Mouse (Mus musculus): ENCODE results near the gene Epop.

Gene Epop

DNA sequence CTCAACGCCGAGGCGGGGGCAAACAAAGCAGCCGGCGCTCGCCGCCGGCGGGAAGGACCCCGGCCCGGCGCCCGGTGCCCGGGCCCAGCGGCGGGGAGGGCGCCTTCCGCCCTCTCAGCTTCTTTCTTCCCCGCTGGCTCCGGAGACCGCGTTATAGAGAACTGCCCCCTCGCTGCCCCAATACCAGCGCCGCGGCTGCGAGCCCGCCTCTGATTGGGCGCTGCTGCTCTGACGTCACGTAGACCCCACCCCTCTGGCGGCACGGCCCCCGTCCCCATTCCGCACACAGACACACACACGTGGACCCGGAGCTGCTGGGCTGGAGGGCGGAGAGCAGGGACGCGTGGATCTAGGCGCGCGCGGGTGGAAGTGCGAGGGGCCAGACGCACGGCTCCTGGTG, at the start of gene Epop:
Gene Epop (minus strand): TSS at position 127 of the 400 bp plus-strand sequence.
- DNase-seq (ENCODE audit: extremely low spot score, low read depth, low spot score): no peak

DNA sequence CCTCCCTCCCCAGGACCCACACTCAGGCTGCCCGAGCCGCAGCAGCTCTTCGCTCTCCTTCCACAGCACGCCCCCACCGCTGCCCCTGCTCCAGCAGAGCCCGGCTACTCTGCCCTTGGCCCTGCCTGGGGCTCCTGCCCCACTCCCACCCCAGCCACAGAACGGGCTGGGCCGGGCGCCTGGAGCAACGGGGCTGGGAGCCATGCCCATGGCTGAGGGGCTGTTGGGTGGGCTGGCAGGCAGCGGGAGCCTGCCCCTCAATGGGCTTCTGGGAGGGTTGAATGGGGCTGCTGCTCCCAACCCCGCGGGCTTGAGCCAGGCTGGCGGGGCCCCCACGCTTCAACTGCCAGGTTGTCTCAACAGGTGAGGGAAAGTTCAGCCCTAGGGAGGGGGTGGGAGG, 48.8 kb upstream of the Epop start:
- no peak for DNase-seq (ENCODE audit: extremely low spot score, low read depth, low spot score)

DNA sequence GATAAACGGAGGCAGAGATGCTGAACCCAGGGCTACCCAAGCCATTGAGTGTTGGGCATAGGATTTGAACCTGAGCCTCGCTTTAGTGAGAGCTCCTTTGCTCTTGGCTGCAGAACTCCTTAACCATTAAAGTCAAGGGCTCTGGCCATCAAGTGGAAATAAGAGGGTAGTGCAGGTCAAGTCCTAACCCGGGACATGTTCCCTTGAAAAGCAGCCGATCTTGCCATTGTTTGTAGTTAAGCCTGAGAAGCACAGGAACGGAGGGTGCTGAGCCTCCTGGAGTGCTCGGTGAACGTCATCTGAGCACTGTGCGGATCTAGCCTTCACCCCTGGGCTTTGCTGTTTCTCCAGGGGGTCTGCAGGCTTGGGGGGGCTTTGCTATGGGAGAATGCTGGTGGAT, 48.3 kb upstream of the Epop start:
- no peak for DNase-seq (ENCODE audit: extremely low spot score, low read depth, low spot score)

DNA sequence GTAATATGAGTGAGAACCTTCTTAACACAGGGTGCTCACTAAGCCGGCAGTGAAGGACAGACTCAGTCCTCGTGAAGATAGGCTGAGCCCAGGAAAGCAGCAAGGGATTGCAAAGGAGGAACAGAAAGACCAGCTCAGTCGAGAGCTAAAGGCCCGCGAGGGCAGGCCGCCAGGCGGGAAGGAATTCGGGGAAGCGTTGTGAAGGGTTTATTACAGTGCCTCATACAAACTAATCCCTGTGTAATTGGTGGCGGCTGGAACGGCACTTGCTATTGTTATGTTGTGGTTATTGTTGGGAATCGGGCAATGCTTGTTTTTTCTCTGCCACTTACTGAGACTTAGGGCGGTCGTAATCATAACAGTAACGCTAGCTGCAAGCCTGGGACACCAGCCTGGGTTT, 47.9 kb upstream of the Epop start:
- no peak for DNase-seq (ENCODE audit: extremely low spot score, low read depth, low spot score)

DNA sequence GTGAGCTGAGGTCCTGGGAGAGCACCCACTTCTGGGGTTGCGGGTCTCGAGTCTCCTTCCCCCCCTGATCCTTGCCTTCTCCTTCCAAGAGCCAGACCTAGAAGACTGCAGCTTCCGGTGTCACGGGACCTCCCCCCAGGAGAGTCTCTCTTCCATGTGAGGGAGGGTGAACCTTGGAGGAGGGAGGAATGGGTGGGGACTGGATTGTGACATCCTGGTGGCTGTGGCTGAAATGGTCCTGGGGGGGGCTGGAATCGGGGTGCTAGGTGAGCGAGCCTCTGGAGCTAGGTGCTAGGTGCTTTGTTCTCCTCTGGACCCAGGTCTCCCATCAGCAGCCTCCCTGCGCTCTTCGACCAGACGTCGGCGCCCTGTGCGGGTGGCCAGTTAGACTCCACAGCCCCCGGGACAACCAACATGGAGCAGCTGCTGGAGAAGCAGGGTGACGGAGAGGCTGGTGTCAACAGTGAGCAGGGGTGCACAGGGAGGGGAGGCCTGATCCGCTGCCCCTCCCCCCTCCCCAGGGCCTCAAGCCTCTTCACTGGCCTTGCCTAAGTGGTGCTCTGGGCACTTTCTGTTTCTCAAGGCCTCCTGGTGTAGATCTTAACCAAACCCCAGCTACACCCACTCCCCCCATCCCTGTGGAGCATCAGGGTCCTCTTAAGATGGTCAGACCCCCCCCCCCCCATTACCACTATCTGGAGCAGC, 46.7 kb upstream of the Epop start:
- no peak for DNase-seq (ENCODE audit: extremely low spot score, low read depth, low spot score)

DNA sequence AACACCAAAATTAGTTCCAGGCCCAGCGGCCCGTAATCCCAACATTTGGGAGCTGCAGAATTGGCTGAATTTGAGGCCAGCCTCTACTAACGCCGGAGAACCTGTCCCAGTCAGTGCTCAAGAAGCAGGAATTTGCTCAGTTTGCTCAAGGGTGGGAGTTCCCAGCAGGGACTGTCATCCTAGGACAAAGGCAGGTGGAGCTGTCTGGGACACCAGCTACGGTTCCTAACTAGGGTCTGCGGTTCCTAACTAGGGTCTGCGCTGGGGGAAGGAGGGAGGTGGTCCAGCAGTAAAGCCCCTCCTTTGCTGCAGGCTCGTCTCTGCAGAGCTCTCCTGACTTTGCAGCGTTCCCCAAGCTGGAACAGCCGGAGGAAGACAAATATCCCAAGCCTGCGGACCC, 43.6 kb upstream of the Epop start:
- DNase-seq (ENCODE audit: extremely low spot score, low read depth, low spot score): no peak

DNA sequence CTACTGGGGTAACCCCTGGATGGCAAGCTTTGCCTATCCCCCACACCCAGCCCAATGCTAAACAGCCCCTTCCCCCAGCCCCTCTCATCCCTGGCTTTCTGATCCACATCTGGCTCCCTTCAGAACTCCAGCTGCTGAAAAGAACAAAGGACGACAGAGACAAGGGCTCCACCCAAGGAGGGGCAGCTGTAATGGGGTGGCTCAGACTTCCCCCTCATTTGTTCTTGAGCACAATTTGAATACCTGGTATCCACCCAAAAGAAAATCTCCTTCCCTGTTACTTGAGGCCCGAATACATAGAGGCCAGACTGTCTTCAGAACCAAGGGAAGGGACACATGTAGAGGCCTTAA, 41.6 kb upstream of the Epop start:
- no peak for DNase-seq (ENCODE audit: extremely low spot score, low read depth, low spot score)

DNA sequence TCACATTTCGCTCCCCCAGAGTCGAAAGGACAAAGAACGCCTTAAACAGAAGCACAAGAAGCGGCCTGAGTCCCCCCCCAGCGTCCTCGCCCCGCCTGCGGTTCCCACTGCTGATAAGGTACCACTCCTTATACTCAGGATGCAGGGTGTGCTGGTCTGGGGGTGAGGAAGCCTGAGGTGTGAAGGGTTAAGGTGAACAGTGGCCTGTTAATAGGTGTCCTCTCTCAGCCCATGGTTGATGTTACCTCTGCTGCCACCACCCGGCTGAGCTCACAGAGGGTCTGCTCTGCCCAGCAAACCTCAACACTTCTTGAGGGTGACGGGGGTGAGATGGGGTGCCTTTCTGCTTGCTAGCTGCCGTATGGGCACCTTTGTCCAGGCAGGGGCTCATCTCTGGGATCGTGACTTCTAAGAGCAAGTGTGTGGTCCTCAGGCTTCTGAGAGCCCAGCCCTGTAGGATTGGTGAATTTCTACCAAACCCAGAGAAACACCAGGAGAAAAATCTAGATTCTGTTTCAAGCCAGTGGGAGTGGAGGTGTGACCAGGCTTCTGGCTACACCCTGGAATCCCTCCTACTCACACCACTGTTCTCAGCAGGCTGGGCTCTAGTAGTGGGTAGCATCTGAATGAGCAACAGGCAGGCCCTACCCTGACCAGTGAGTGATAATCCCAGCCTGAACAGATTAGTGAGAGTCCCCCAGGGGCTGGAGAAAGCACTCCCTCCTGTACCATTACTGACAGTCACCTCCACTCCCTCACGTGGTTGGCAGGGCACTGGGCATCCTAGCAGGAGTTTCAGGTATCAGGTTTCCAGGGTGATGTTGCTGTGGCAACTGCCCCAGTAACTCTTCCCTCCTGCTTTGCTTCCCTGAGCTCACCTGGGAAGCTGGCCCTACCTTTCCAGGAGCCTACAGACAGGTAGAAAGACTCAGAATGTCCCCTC, 41.0 kb upstream of the Epop start:
- no peak for DNase-seq (ENCODE audit: extremely low spot score, low read depth, low spot score)

DNA sequence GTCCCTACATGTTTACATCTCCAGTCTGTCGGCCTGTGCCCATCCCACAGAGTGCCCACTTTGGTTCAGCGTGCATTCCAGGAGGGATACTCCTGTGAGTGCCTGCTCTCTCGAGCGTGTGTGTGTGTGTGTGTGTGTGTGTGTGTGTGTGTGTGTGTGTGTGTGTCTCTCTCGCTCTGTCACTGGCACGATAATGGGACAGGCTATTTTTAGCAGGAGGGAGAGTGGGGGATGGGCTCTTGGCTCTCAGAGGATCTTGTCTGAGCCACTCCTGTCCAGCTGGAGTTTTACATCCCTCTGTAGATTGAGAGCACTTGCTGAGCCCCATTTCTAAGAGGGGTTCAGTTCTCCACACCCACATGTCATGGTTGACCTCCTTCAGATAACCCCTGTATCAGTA, 40.3 kb upstream of the Epop start:
- no peak for DNase-seq (ENCODE audit: extremely low spot score, low read depth, low spot score)

DNA sequence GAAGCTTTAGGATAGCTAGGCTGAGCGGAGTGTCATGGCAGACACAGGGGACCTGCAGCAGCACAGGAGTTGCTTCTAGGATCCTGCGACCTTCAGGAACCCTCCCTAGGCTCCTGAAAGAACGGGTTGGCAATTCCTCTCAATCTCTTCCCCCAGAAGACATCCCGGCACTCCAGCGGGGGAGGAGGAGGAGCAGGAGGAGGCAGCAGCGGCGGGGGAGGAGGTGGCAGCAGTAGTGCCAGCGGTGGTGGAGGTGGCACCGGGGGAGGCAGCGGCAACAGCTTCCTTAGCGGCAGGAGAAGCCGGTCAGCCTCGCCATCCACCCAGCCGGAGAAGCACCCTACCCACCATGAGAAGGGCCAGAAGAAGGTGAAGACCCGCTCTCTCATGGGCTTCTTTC, 39.8 kb upstream of the Epop start:
- DNase-seq (ENCODE audit: extremely low spot score, low read depth, low spot score): no peak

DNA sequence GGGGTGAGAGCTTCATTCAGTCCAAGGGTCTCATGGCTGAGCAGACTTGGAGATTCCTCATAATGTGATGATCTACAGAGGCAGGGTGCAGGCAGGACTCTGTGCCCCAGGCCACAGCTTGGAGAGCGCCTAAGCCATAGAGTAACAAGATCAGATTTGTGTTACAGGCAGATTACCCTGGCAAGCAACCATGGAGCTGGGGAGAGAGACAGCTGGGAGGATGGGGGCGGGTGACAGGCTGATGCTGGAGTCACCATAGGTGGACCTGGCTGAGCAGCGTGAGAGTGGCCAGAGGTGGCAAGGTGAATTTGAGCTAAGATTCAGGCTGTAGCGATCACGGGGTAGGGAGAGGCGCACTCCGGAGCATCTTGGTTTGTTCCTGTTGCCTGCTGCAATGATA, 38.7 kb upstream of the Epop start:
- DNase-seq (ENCODE audit: extremely low spot score, low read depth, low spot score): no peak

DNA sequence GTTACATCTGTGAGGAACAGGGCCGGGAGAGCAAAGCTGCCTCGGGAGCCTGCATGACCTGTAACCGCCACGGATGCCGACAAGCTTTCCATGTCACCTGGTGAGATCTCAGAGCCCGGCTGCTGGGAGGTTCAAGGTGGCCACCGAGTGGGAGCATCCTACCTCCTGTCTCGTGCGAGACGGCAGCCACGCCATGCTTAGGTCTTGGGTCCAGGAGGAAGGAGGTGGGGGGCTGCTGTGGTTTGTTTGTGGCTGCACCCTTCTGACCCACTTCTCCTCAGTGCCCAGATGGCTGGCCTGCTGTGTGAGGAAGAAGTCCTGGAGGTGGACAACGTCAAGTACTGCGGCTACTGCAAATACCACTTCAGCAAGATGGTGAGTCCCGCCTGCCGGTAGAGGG, 37.3 kb upstream of the Epop start:
- no peak for DNase-seq (ENCODE audit: extremely low spot score, low read depth, low spot score)

DNA sequence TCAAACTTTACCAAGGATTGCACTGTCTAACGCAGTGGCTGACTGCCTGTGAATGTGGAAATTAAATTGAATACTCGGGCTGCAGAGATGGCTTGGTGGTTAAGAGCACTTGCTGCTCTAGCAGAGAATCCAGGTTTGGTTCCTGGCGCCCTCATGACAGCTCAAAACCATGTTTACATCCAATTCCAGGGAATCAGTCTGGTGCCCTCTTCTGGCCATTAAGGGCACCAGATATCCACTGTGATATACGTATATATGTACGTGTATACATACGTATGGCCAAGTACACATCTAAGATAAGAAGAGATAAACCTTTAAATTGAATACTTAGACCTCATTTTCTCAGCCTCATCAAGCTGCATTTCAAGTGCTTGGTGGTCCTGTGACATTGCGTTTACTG, 36.7 kb upstream of the Epop start:
- DNase-seq (ENCODE audit: extremely low spot score, low read depth, low spot score): no peak

DNA sequence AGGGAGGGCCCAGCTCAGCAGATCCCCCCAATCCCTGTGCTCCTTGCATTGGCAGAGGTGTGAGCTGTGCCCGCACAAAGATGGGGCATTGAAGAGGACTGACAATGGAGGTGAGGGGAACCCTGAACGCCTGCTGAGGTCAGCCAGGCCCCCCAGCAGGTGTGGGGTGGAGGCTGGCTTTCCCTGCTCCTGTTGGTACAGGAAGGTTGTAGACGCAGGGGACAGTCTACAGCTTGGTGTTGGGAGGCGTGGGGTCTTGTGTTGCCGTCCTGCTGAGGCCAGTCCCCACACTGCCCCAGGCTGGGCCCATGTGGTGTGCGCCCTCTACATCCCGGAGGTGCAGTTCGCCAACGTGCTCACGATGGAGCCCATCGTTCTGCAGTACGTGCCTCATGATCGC, 35.9 kb upstream of the Epop start:
- no peak for DNase-seq (ENCODE audit: extremely low spot score, low read depth, low spot score)

DNA sequence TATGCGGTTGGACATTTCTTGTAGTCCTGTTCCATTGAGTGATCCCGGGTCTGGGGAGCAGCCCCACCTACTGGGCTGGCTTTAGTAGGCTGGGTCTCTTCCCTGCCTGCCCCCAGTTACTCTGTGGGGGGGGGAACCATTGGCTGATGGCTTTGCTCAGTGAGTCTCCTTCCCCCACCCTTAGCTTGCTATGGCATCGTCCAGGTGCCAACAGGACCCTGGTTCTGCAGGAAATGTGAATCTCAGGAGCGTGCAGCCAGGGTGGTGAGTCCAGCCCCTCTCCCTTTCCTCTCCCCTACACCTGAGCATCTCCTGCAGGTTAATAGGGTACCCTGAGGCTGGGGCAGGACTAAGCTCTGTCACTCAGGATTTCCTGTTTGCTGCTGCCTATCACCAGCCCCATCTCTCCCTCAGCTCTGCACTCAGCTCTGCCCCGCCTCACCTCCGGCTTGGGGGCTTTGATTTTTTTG, 35.3 kb upstream of the Epop start:
- DNase-seq (ENCODE audit: extremely low spot score, low read depth, low spot score): no peak

DNA sequence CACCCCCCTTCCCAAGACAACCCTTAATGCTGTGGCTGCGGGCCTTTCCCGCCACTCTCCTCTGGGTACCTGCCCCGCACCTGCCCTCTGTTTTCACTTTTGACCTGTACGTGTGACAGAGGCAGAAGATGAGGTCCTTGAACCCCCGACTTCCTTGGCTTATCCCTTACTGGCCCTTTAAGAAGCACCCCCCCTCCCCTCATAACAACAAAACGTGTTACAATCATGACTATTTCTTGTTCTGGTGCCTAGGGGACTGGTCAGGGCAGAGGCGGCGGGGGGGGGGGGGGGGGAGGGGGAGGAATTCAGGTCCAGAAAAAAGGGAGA, 34.8 kb upstream of the Epop start:
- no peak for DNase-seq (ENCODE audit: extremely low spot score, low read depth, low spot score)

DNA sequence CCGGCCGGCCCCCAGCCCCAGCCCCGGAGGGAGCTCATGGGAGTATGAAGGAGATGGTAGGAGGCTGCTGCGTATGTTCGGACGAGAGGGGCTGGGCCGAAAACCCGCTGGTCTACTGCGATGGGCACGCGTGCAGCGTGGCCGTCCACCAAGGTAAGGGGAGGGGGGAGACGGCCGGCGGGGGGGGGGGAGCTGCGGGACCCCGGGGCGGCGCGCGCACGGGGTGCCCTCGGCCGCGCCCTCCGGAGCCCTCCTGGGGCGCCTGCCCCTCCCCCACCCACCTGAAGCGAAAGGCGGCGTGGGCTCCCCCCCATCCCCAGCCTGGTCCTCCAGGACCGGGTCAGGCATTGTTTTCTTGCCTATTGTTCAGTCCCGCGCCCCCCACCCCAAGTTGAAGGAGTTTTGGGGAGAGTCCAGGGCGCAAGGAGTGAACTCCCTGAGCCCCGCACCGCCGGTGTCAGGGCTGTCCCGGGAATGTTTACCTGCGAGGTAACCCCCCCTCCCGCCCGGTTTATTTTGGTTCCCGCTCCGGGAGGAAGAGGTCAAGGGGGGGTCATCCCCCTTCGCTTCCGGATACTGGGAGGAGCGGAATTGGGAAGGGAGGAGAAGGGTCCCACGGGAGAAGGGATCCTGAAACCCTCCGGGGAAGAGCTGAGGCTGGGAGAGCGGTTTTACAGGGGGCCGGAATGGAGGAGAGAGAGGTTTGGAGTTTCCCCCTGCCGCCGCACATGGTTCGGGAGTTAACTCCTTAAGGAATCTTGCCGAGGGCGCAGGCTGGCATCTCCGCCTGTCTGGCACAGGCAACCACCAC, 34.2 kb upstream of the Epop start:
- DNase-seq (ENCODE audit: extremely low spot score, low read depth, low spot score): no peak

DNA sequence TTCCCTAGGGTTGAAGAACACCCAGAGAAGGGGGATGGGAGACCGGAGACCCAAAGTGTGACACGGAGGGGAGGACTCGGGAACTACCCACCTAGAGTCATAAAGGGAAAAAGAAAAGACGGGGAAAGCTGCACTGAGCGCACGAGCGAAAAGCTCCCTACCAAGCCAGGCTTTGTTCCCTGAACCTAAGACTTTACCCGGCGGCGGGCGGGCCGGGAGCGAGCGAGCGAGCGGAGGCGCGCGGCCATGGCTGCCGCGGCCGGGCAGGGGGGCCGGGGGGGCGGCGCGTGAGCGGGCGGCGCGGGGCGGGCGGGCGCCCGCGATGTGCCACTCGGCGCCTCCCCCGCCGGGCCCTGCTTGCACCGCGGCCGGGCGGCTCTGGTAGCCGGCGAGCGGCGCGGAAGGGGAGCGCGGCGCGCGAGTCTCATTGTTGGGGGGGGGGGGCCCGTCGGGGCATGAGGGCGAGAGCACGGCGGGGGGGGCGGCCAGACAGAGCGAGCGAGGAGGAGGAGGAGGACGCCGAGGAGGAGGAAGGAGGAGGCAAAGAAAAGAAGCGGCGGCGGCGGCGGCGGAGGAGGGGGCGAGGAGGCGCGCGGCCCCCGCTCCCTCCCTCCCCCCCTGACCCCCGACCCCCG, 33.5 kb upstream of the Epop start, which contains the start of gene Mllt6:
Gene Mllt6 (plus strand): TSS at position 522 of the 635 bp plus-strand sequence.
- DNase-seq (ENCODE audit: extremely low spot score, low read depth, low spot score): no peak

DNA sequence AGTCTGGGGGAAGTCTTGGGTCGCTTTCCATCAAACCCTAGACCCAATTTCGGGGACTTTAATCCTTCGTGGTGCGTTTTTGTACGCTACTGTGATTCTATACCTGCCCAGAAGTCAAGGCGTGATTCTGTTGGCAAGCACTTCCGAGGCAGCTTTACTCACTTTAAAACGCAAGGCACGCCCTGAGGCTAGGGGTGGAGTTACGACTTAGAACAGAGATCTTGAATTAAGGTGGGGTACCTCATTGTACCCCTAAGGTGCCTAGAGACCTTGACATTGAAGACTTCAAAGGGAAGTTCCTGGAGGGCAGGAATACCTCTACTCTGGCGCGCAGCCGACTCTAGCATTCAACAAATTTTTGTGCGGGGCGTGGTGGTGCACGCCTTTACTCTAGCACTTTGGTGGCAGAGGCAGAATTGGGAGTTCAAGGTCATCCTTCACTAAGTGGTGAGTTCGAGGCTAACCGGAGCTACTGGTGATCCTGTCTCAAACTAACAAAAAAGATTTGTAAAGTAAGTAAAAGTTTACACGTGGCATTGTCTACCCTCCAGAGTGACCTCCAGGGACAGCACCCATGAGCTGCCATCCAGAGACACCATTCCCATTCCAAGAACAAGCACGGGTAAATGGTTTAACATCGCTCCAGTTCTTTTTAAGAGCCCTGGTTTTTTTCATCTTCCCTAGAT, 32.8 kb upstream of the Epop start:
- DNase-seq (ENCODE audit: extremely low spot score, low read depth, low spot score): no peak

DNA sequence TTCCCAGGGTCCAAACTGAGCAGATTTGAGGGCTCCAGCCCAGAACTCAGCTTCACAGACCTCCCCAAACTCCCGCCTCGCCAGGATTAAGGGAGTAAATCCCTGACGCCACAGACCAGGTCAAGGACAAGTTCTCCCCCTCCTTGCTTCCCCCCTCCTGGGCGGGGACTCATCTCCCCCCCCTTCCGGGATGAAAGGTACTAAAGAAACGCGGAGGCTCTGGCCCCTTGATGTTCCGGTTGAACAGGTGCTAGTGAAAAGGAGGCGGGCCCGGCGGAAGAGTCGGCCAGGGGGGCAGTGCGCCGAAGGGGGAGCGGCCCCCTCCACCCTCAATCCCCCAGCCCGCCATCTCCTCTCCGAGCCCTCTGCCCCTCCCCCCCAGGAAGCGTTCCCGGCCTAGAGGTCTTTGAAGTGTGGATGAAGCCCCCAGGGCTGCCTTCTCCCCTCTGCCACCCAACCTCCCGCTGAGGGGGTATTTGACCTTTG, 32.2 kb upstream of the Epop start:
- DNase-seq (ENCODE audit: extremely low spot score, low read depth, low spot score): no peak

All from hindlimb bud, embryonic 11.5 days (tissue).